Mouse (Mus musculus): Measurements from ENCODE around the gene Tcstv1.
"Not testable (repeated sequence)": the region's sequence is repeated elsewhere in the genome, so short reads cannot be mapped to it uniquely, and the experiment has no call there.

Gene Tcstv1

DNA sequence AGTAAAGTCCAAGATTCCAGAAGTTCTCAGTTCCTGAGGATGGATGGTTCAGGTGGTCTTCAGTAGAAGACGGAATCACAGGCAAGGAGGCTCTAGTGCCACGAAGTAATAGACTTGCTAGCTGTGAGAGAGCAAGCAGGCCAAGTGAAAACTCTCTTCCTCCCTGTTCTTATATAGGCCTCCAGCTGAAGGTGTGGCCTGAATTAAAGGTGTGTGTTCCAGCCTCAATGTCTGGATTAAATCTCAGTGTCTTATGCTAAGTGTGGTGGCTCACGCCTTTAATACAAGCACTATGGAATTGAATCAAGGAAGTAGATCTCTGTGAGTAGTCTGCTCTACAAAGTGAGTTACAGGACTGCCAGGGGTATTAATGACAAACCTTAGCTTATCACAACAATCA, at the start of gene Tcstv1:
Tcstv1 (minus strand) TSS at position 101 of the 400 bp plus-strand sequence.
- not testable (repeated sequence) for DNase-seq (ENCODE audit: inconsistent ontology term)

GRCm38 (mm10) chr13:119929172-119929571, 34.6 kb upstream of the Tcstv1 start, which contains the start of gene Gm21761:
Gene Gm21761, minus strand, starts transcription at chr13:119929272.
- DNase-seq (ENCODE audit: inconsistent ontology term), result not testable (repeated sequence)

DNA sequence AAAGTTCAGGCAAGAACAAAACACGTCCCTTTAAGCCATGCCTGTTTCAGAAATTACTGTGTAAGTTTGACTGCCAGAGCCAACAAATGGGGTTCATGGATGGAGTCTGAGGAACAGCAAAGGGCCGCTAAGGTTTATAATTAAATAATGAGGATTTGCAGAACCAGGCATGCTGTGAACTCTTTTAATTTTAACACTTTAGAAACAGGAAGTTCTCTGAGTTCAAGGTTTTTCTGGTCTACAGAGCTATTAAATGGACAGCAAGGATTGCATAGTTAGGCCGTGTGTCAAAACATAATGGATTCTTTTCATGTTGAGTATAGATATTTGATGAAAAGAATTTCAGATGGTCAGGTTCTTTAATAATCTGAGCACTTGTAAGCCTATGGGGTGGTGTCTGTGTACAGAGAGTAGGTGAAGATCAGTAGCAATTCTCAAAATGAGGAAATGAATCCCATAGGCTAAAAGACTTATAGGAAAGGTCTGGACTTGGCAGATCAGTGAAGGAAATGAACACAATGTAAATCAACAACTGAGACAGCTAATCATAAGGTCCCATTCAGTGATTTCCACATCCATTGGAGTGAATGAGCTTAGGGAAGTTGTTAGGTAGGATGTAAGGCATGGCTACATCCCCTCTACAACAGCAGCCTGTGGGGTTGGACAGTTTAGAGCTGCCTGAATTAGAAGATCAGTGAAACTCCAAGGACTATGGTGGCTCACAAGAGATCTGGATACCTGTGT, 30.2 kb upstream of the Tcstv1 start:
- not testable (repeated sequence) for DNase-seq (ENCODE audit: inconsistent ontology term)

DNA sequence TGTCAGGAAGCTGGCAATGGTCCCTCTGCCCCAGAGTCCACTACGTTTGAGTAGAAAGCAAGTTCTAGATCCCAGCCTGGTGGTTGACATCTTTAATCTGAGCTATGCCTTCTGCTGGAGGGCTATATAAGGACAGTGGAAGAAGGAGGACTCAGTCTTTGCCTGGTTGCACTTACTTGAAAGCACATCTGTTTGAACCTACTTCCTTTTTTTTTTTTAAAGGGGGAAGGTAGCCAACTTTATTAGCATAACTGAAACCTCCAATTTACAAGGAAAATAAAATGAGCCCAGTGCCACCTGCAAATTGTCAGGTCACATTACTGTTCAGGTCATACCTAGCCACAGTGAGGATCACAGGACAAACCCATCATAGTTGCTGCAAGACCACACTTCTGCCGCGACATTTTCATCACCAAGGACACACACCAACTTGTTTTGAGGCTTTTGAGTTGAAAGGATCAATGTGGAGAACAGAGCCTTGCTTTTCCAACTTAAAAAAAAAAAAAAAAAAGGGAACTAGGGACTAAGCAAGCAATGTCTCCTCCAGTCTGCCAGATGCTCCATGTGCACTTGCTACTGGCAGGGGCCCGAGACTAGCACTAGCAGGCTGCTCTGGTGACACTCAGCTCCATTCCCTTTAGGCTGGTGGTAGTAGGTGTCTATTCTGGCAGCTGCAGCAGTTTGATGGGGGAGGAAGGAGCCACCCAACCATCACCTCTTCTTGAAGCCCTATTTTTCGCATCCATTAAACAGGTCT, 22.6 kb upstream of the Tcstv1 start:
- DNase-seq (ENCODE audit: inconsistent ontology term), result not testable (repeated sequence)

GRCm38 (mm10) chr13:119916449-119916848, 21.9 kb upstream of the Tcstv1 start:
- DNase-seq (ENCODE audit: inconsistent ontology term), result not testable (repeated sequence)

DNA sequence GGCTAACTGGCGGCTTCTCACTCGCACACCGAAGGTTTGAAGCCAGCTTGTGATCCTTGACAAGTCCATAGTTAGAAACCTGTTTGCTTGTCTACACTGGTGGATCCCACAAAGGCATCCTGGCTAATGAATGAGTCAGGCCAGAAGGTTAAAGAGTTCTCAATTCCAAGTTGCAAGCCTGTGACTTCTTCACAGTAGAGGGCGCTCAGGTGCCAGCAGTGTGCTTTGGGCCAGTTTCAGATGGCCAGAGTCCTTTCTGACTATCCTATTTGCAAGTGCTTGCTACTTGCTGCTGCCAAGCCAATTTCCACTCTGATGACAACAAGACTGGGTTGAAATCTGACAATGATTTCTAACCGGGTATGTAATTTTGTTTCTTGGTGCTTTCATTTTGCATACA, 4.0 kb upstream of the Tcstv1 start:
- not testable (repeated sequence) for DNase-seq (ENCODE audit: inconsistent ontology term)

- not testable (repeated sequence) for DNase-seq (ENCODE audit: inconsistent ontology term)
These were observed 7.7 kb downstream of the Tcstv1 start for GRCm38 (mm10) chr13:119886896-119887295.

DNA sequence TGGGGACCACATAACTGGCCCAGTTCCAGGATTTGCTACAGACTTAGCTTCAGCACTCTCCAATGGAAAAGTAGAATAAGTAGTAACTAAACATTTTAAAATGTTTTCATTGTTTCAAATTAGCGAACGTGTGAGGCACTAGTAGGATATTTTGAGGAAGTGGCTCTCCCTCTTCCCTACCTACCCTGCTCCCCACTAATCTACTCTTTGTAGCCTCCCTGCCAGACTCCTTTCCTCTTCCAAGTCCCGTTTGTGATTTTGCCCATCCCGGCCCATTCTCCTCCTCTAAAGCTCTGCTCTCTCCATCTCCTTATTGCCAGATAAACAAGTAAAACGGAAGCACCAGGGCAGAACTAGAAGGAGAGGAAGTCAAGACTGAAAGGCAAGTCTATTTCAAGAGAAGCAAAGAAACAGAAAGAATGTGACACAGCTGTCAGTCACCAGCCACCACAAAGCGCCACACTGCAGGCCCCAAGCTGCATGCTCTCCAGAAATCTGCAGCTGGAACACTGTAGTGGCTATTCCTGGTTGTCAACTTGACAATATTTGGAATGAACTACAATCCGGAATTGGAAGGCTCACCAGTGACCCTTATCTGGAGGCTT, 30.1 kb downstream of the Tcstv1 start:
- not testable (repeated sequence) for DNase-seq (ENCODE audit: inconsistent ontology term)

GRCm38 (mm10) chr13:119862399-119862798, 32.2 kb downstream of the Tcstv1 start:
- not testable (repeated sequence) for DNase-seq (ENCODE audit: inconsistent ontology term)

All from Muller cell, postnatal 12 days (primary cell).